Mouse (Mus musculus) heart, embryonic 16.5 days (tissue): Measurements from ENCODE around the gene Kmt2c. TPM values are rescaled to one million over a fixed set of nuclear protein-coding genes. Genes with fewer than 3 reads are reported as not detected.

Source experiments
- ATAC-seq: fragments of 200-750 bp; cut with Nextera tagmentation; replicated peaks from 2 replicates; pipeline ENCODE4 v1.8.0; 2017; ENCODE audit warnings: moderate number of reproducible peaks; ENCODE audit not compliant: insufficient read depth, low FRiP score; ENCODE audit errors: extremely low read depth
- H3K27ac ChIP-seq: fragments of 300-500 bp; sonication (generic); 2 replicates; pipeline ENCODE4 v1.5.1; 2014; ENCODE audit warnings: mild to moderate bottlenecking, low read length, control low read depth, moderate library complexity
- H3K27me3 ChIP-seq: fragments of 300-500 bp; sonication (generic); 2 replicates; pipeline ENCODE4 v1.6.1; 2014; ENCODE audit warnings: low read length, mixed read lengths; ENCODE audit not compliant: control insufficient read depth, insufficient read depth
- H3K36me3 ChIP-seq: fragments of 300-500 bp; sonication (generic); 2 replicates; pipeline ENCODE4 v1.6.1; 2014; ENCODE audit not compliant: control insufficient read depth, insufficient read depth
- H3K4me1 ChIP-seq: fragments of 300-500 bp; sonication (generic); 2 replicates; pipeline ENCODE4 v1.6.1; 2014; ENCODE audit warnings: low read length, mixed read lengths; ENCODE audit not compliant: control insufficient read depth, insufficient read depth
- H3K4me2 ChIP-seq: fragments of 300-500 bp; sonication (generic); 2 replicates; pipeline ENCODE4 v1.6.1; 2014; ENCODE audit warnings: low read depth, mild to moderate bottlenecking, control low read depth, low read length
- H3K4me3 ChIP-seq: fragments of 300-500 bp; sonication (generic); 2 replicates; pipeline ENCODE4 v1.5.1; 2014; ENCODE audit warnings: mild to moderate bottlenecking, control low read depth, low read length
- H3K9ac ChIP-seq: fragments of 300-500 bp; sonication (generic); 2 replicates; pipeline ENCODE4 v1.6.1; 2014; ENCODE audit warnings: low read length, control low read depth
- H3K9me3 ChIP-seq: fragments of 300-500 bp; sonication (generic); replicated peaks from 2 replicates; pipeline ENCODE4 v1.6.1; 2016; ENCODE audit warnings: low read length; ENCODE audit not compliant: control insufficient read depth
- WGBS: fragments of 180-500 bp; shearing (Covaris S2); extraction: QIAGEN DNeasy Blood & Tissue Kit; methylation state at CpG from one replicate; pipeline ENCODE4 v1.1.7; 2014; 5-methylcytosine and 5-hydroxymethylcytosine counted together
- polyA plus RNA-seq: library from polyadenylated mRNA; unstranded; fragments of >200 nt; fragmentation: Nextera tagmentation; extraction: Ambion mirVana; gene quantifications from 2 replicates; pipeline ENCODE4 v1.2.1, GENCODE M21; 2015

Kmt2c gene
- polyA plus RNA-seq, result 7.7 and 8.1 TPM in 2 replicates

- peak within 1 kb of the TSS; percentile 100 for H3K27ac ChIP-seq
- H3K36me3 ChIP-seq, result no peaks in the 10 kb centered on the region
- H3K4me1 ChIP-seq, result peaks cover 9% of the 10 kb centered on the region
- WGBS, result under 1% methylated on average over 46 of the region's 54 CpGs
- peak within 1 kb of the TSS; percentile 98 for H3K4me3 ChIP-seq
- H3K27me3 ChIP-seq, result no peaks in the 10 kb centered on the region
- H3K9ac ChIP-seq, result peak within 1 kb of the TSS; percentile 98
- no peaks in the 10 kb centered on the region for H3K9me3 ChIP-seq
- peak within 1 kb of the TSS; percentile 85 for H3K4me2 ChIP-seq
- ATAC-seq, result no peak
Measured at GRCm38 (mm10) chr5:25498346-25498820, at the start of gene Kmt2c. TSS of gene Kmt2c (minus strand) at chr5:25498783.

GRCm38 (mm10) chr5:25546912-25547311 is 48.3 kb upstream of the Kmt2c start:
- H3K27ac ChIP-seq, result no peak overlapping the region
- no peak overlapping the region for H3K4me2 ChIP-seq
- H3K36me3 ChIP-seq, result no peaks in the 10 kb centered on the region
- no peak for ATAC-seq
- H3K4me3 ChIP-seq, result no peak overlapping the region
- WGBS, result 75% methylated on average over 2 of the region's 2 CpGs
- no peaks in the 10 kb centered on the region for H3K9me3 ChIP-seq
- no peaks in the 10 kb centered on the region for H3K4me1 ChIP-seq
- H3K9ac ChIP-seq, result no peak overlapping the region
- no peaks in the 10 kb centered on the region for H3K27me3 ChIP-seq

- Histone ChIP-seq H3K4me1 (no peaks in the 10 kb centered on the region), H3K27ac (no peak overlapping the region), H3K4me3 (no peak overlapping the region), H3K27me3 (no peaks in the 10 kb centered on the region), H3K9me3 (no peaks in the 10 kb centered on the region), H3K4me2 (no peak overlapping the region), H3K36me3 (no peaks in the 10 kb centered on the region), H3K9ac (no peak overlapping the region)
- no peak for ATAC-seq
- WGBS, result 84% methylated on average over 5 of the region's 5 CpGs
Measured at GRCm38 (mm10) chr5:25544566-25544965, 46.0 kb upstream of the Kmt2c start.

- H3K9me3 ChIP-seq, result no peaks in the 10 kb centered on the region
- no peaks in the 10 kb centered on the region for H3K4me1 ChIP-seq
- no peak overlapping the region for H3K27ac ChIP-seq
- no peaks in the 10 kb centered on the region for H3K36me3 ChIP-seq
- H3K9ac ChIP-seq, result no peak overlapping the region
- H3K4me3 ChIP-seq, result no peak overlapping the region
- no peak for ATAC-seq
- no peaks in the 10 kb centered on the region for H3K27me3 ChIP-seq
- no peak overlapping the region for H3K4me2 ChIP-seq
- 84% methylated on average over 3 of the region's 3 CpGs for WGBS
Measured at GRCm38 (mm10) chr5:25544061-25544460, 45.5 kb upstream of the Kmt2c start.

GRCm38 (mm10) chr5:25541661-25542060 is 43.1 kb upstream of the Kmt2c start:
- no peaks in the 10 kb centered on the region for H3K4me1 ChIP-seq
- H3K36me3 ChIP-seq, result no peaks in the 10 kb centered on the region
- 72% methylated on average over 2 of the region's 2 CpGs for WGBS
- no peak overlapping the region for H3K4me2 ChIP-seq
- H3K9ac ChIP-seq, result no peak overlapping the region
- no peaks in the 10 kb centered on the region for H3K9me3 ChIP-seq
- no peaks in the 10 kb centered on the region for H3K27me3 ChIP-seq
- no peak for ATAC-seq
- no peak overlapping the region for H3K27ac ChIP-seq
- no peak overlapping the region for H3K4me3 ChIP-seq

- Histone ChIP-seq H3K4me2 (no peak overlapping the region), H3K27me3 (no peaks in the 10 kb centered on the region), H3K4me3 (no peak overlapping the region), H3K9me3 (no peaks in the 10 kb centered on the region), H3K4me1 (no peaks in the 10 kb centered on the region), H3K27ac (no peak overlapping the region), H3K9ac (no peak overlapping the region), H3K36me3 (no peaks in the 10 kb centered on the region)
- WGBS, result 80% methylated on average over 3 of the region's 3 CpGs
- no peak for ATAC-seq
Measured at GRCm38 (mm10) chr5:25540921-25541320, 42.3 kb upstream of the Kmt2c start.

GRCm38 (mm10) chr5:25540412-25540811 is 41.8 kb upstream of the Kmt2c start:
- Histone ChIP-seq H3K4me3 (no peak overlapping the region), H3K4me2 (no peak overlapping the region), H3K36me3 (no peaks in the 10 kb centered on the region), H3K4me1 (no peaks in the 10 kb centered on the region), H3K9me3 (no peaks in the 10 kb centered on the region), H3K27ac (no peak overlapping the region), H3K9ac (no peak overlapping the region), H3K27me3 (no peaks in the 10 kb centered on the region)
- no peak for ATAC-seq

GRCm38 (mm10) chr5:25536921-25537409 is 38.4 kb upstream of the Kmt2c start:
- Histone ChIP-seq H3K36me3 (no peaks in the 10 kb centered on the region), H3K9ac (no peak overlapping the region), H3K27me3 (no peaks in the 10 kb centered on the region), H3K4me1 (peaks cover 4% of the 10 kb centered on the region; the same call in 1 of the 2 replicates), H3K9me3 (no peaks in the 10 kb centered on the region), H3K27ac (no peak overlapping the region), H3K4me3 (no peak overlapping the region), H3K4me2 (no peak overlapping the region)
- 43% methylated on average over 6 of the region's 6 CpGs for WGBS
- no peak for ATAC-seq

GRCm38 (mm10) chr5:25536451-25536850 is 37.9 kb upstream of the Kmt2c start:
- 66% methylated on average over 2 of the region's 2 CpGs for WGBS
- ATAC-seq, result no peak

More at GRCm38 (mm10) chr5:25536451-25536850, 37.9 kb upstream of the Kmt2c start:
- Histone ChIP-seq H3K4me1 (peaks cover 4% of the 10 kb centered on the region; the same call in 1 of the 2 replicates), H3K9me3 (no peaks in the 10 kb centered on the region), H3K4me3 (no peak overlapping the region), H3K27me3 (no peaks in the 10 kb centered on the region), H3K36me3 (no peaks in the 10 kb centered on the region), H3K4me2 (no peak overlapping the region), H3K9ac (no peak overlapping the region), H3K27ac (no peak overlapping the region)
